Mouse (Mus musculus) embryonic facial prominence, embryonic 11.5 days (tissue): ENCODE data around the gene Cldn2. TPM values are rescaled to one million over a fixed set of nuclear protein-coding genes. Genes with fewer than 3 reads are reported as not detected.
"Not testable (repeated sequence)": the region's sequence is repeated elsewhere in the genome, so short reads cannot be mapped to it uniquely, and the experiment has no call there.

Experiments used
- ATAC-seq: fragments of 200-750 bp; cut with Nextera tagmentation; replicated peaks from 2 replicates; pipeline ENCODE4 v1.8.0; 2017; ENCODE audit warnings: low read depth; ENCODE audit not compliant: insufficient number of reproducible peaks, low FRiP score, low TSS enrichment
- DNase-seq: peaks from one replicate; pipeline ENCODE4 v3.0.0-alpha.2; 2015; ENCODE audit warnings: low spot score
- H3K27ac ChIP-seq: fragments of 300-500 bp; sonication (generic); replicated peaks from 2 replicates; pipeline ENCODE4 v1.5.1; 2014; ENCODE audit warnings: mild to moderate bottlenecking, low read depth, low read length, control low read depth
- H3K27me3 ChIP-seq: fragments of 300-500 bp; sonication (generic); 2 replicates; pipeline ENCODE4 v1.6.1; 2014; ENCODE audit warnings: mild to moderate bottlenecking, low read length, moderate library complexity, mixed read lengths; ENCODE audit not compliant: control insufficient read depth, insufficient read depth
- H3K36me3 ChIP-seq: fragments of 300-500 bp; sonication (generic); replicated peaks from 2 replicates; pipeline ENCODE4 v1.6.1; 2014; ENCODE audit warnings: low read depth, mild to moderate bottlenecking, low read length, moderate library complexity, mixed read lengths; ENCODE audit not compliant: control insufficient read depth, insufficient read depth
- H3K4me1 ChIP-seq: fragments of 300-500 bp; sonication (generic); 2 replicates; pipeline ENCODE4 v1.6.1; 2014; ENCODE audit warnings: low read length, mixed read lengths; ENCODE audit not compliant: control insufficient read depth, insufficient read depth
- H3K4me2 ChIP-seq: fragments of 300-500 bp; sonication (generic); 2 replicates; pipeline ENCODE4 v1.6.1; 2014; ENCODE audit warnings: low read depth, mild to moderate bottlenecking, control low read depth, low read length, moderate library complexity
- H3K4me3 ChIP-seq: fragments of 300-500 bp; sonication (generic); 2 replicates; pipeline ENCODE4 v1.5.1; 2014; ENCODE audit warnings: low read depth, low read length, control low read depth
- H3K9ac ChIP-seq: fragments of 300-500 bp; sonication (generic); replicated peaks from 2 replicates; pipeline ENCODE4 v1.6.1; 2014; ENCODE audit warnings: mild to moderate bottlenecking, control low read depth, low read length
- H3K9me3 ChIP-seq: fragments of 300-500 bp; sonication (generic); replicated peaks from 2 replicates; pipeline ENCODE4 v1.6.1; 2016; ENCODE audit warnings: mild to moderate bottlenecking, low read length, inconsistent platforms, mixed read lengths; ENCODE audit not compliant: control insufficient read depth
- WGBS: fragments of 180-500 bp; shearing (Covaris S2); extraction: QIAGEN DNeasy Blood & Tissue Kit; methylation state at CpG from one replicate; pipeline ENCODE4 v1.1.7; 2014; 5-methylcytosine and 5-hydroxymethylcytosine counted together
- polyA plus RNA-seq: library from polyadenylated mRNA; unstranded; fragments of >200 nt; fragmentation: Nextera tagmentation; extraction: Ambion mirVana; gene quantifications from 2 replicates; pipeline ENCODE4 v1.2.1, GENCODE M21; 2014

Cldn2 gene
- 0.07 TPM in 1 of 2 replicates, not detected in the other for polyA plus RNA-seq

GRCm38 (mm10) chrX:139800406-139800878 lies at the start of gene Cldn2:
Cldn2 (plus strand) TSS chrX:139800828.
- ATAC-seq = no peak
- no peak within 1 kb of the TSS for H3K4me3 ChIP-seq
- H3K9me3 ChIP-seq = no peaks in the 10 kb centered on the region
- no peak within 1 kb of the TSS for H3K27ac ChIP-seq
- DNase-seq = no peak
- H3K27me3 ChIP-seq = no peaks in the 10 kb centered on the region
- no peak within 1 kb of the TSS for H3K9ac ChIP-seq
- H3K4me1 ChIP-seq = no peaks in the 10 kb centered on the region
- no peak within 1 kb of the TSS for H3K4me2 ChIP-seq
- 74% methylated on average over 8 of the region's 8 CpGs for WGBS
- no peaks in the 10 kb centered on the region for H3K36me3 ChIP-seq

DNA sequence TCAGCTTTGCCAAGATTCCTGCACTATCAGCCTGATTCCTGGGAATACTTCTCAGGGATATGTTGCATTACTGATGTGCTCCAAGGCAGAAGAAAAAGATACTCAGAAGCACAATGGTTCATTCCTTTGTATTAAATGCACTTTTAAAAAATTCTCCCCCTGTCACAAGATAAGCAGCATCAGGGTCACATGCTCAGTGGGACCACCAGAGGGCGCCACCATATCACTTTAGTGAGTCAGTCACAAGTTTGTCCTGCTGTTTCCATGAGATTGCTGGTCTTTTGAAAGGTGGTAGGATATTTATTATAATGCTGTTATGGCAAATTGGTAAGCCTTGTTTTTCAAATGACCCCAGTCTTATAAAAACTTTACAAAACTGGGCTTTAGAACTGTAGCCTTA lies 48.8 kb upstream of the Cldn2 start:
- H3K9me3 ChIP-seq = no peaks in the 10 kb centered on the region
- DNase-seq = peak; percentile 67
- ATAC-seq = no peak
- no peaks in the 10 kb centered on the region for H3K4me1 ChIP-seq
- no peaks in the 10 kb centered on the region for H3K36me3 ChIP-seq
- no peak overlapping the region for H3K4me2 ChIP-seq
- 4% methylated on average over 1 of the region's 1 CpGs for WGBS
- no peak overlapping the region for H3K4me3 ChIP-seq
- H3K27me3 ChIP-seq = no peaks in the 10 kb centered on the region
- H3K27ac ChIP-seq = no peak overlapping the region
- H3K9ac ChIP-seq = no peak overlapping the region

- not testable (repeated sequence) for H3K4me2 ChIP-seq, ATAC-seq, H3K36me3 ChIP-seq, H3K9ac ChIP-seq, H3K27me3 ChIP-seq, H3K27ac ChIP-seq, H3K4me3 ChIP-seq, DNase-seq, H3K9me3 ChIP-seq, H3K4me1 ChIP-seq
- WGBS = 92% methylated on average over 3 of the region's 3 CpGs
These were observed 42.0 kb upstream of the Cldn2 start for GRCm38 (mm10) chrX:139758634-139759033.

DNA sequence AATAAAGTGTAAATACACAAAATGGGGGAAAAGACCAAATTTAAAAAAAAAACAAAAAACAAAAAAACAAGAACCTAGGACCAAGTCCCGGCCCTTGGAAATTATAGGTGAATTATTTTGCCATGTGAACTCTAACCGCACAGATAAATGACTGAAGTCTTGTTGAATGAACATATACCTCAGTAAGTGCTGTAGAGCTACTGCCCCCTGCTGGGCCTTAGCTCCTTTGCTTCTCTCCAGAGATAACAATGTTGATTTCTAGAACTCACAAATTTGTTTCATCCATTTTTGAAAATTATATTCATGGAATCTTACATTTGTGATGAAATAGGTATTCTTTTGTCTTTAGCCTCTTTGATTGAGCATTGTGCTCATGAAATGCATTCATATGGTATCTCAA lies 38.1 kb upstream of the Cldn2 start:
- H3K4me2 ChIP-seq = no peak overlapping the region
- peak; percentile 50 for DNase-seq
- H3K4me3 ChIP-seq = no peak overlapping the region
- H3K27me3 ChIP-seq = no peaks in the 10 kb centered on the region
- no peak overlapping the region for H3K9ac ChIP-seq
- no peaks in the 10 kb centered on the region for H3K36me3 ChIP-seq
- H3K9me3 ChIP-seq = no peaks in the 10 kb centered on the region
- no peaks in the 10 kb centered on the region for H3K4me1 ChIP-seq
- 84% methylated on average over 2 of the region's 2 CpGs for WGBS
- no peak for ATAC-seq
- no peak overlapping the region for H3K27ac ChIP-seq

DNA sequence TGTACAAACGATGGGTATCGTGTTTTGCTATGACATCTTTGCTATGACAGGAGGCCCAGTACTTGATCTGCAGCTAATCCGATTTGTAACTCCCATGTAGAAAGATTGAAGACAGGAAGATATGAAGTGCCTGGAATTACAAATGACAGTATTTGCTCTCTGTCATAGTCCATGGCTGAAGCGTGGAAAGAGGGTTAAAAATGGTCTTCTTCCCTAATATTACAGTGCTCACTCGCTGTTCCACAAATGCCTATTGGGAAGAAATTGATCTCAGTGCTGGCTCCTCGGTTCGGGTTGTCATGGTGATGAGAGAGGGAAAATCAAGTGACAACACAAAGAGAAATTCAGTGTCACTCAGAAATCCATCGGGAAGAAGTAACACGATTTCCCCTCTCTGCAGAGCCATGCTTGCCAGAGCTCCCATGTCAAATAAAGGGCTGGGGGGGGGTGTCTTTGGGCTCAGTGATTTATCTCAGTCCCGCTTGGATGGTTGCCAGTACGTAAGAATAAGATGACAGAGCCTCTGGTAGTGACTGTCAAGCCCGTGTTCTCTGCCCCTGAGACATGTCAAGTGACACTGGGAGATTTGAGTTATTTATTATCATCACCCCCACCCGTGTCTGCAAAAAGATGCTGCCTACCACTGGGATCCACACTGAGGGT lies 30.5 kb upstream of the Cldn2 start:
- Histone ChIP-seq H3K9ac (no peak overlapping the region), H3K4me1 (no peaks in the 10 kb centered on the region), H3K9me3 (no peaks in the 10 kb centered on the region), H3K27me3 (no peaks in the 10 kb centered on the region), H3K4me3 (no peak overlapping the region), H3K27ac (no peak overlapping the region), H3K4me2 (no peak overlapping the region), H3K36me3 (no peaks in the 10 kb centered on the region)
- WGBS = 81% methylated on average over 13 of the region's 13 CpGs
- ATAC-seq = no peak
- no peak for DNase-seq

- ATAC-seq (no peak), DNase-seq (peak; percentile 66)
- no peak overlapping the region for H3K4me3 ChIP-seq
- no peaks in the 10 kb centered on the region for H3K4me1 ChIP-seq
- no peak overlapping the region for H3K9ac ChIP-seq
- 33% methylated on average over 18 of the region's 18 CpGs for WGBS
- no peaks in the 10 kb centered on the region for H3K36me3 ChIP-seq
- H3K9me3 ChIP-seq = no peaks in the 10 kb centered on the region
- H3K27me3 ChIP-seq = no peaks in the 10 kb centered on the region
- no peak overlapping the region for H3K27ac ChIP-seq
- no peak overlapping the region for H3K4me2 ChIP-seq
These were observed 26.1 kb upstream of the Cldn2 start for GRCm38 (mm10) chrX:139774309-139775083.

- Histone ChIP-seq H3K4me1 (no peaks in the 10 kb centered on the region), H3K4me3 (no peak overlapping the region), H3K9ac (no peak overlapping the region), H3K27ac (no peak overlapping the region), H3K36me3 (no peaks in the 10 kb centered on the region), H3K27me3 (no peaks in the 10 kb centered on the region), H3K4me2 (no peak overlapping the region), H3K9me3 (no peaks in the 10 kb centered on the region)
- DNase-seq (no peak), ATAC-seq (no peak)
- WGBS = 77% methylated on average over 7 of the region's 7 CpGs
These were observed 25.5 kb upstream of the Cldn2 start for GRCm38 (mm10) chrX:139775084-139775612.

GRCm38 (mm10) chrX:139777357-139777756 lies 23.3 kb upstream of the Cldn2 start:
- 17% methylated on average over 4 of the region's 4 CpGs for WGBS
- ATAC-seq (no peak), DNase-seq (no peak)
- Histone ChIP-seq H3K9me3 (no peaks in the 10 kb centered on the region), H3K9ac (no peak overlapping the region), H3K4me1 (no peaks in the 10 kb centered on the region), H3K4me3 (no peak overlapping the region), H3K4me2 (no peak overlapping the region), H3K27ac (no peak overlapping the region), H3K36me3 (no peaks in the 10 kb centered on the region), H3K27me3 (no peaks in the 10 kb centered on the region; the same call in 1 of the 2 replicates)
